Mouse (Mus musculus) kidney, embryonic 14.5 days (tissue): ENCODE measurements around the gene Nudcd2. TPM values are rescaled to one million over a fixed set of nuclear protein-coding genes. Genes with fewer than 3 reads are reported as not detected.
A peak's percentile ranks its signal among the peaks of the same experiment; 100 is the strongest.
"Not testable (repeated sequence)": the region's sequence is repeated elsewhere in the genome, so short reads cannot be mapped to it uniquely, and the experiment has no call there.

Source experiments
- ATAC-seq: fragments of 200-750 bp; cut with Nextera tagmentation; 2 replicates; pipeline ENCODE4 v1.8.0; 2017; ENCODE audit warnings: moderate number of reproducible peaks, mild to moderate bottlenecking, moderate TSS enrichment, moderate library complexity; ENCODE audit not compliant: low FRiP score, low TSS enrichment
- H3K27ac ChIP-seq: fragments of 300-500 bp; sonication (generic); 2 replicates; pipeline ENCODE4 v1.5.1; 2014; ENCODE audit warnings: low read depth, mild to moderate bottlenecking, low read length, moderate library complexity, mixed read lengths
- H3K27me3 ChIP-seq: fragments of 300-500 bp; sonication (generic); 2 replicates; pipeline ENCODE4 v1.6.1; 2014; ENCODE audit warnings: mild to moderate bottlenecking, low read length; ENCODE audit not compliant: control insufficient read depth, insufficient read depth
- H3K36me3 ChIP-seq: fragments of 300-500 bp; sonication (generic); 2 replicates; pipeline ENCODE4 v1.6.1; 2014; ENCODE audit warnings: low read length, mixed read lengths; ENCODE audit not compliant: control insufficient read depth, insufficient read depth
- H3K4me1 ChIP-seq: fragments of 300-500 bp; sonication (generic); 2 replicates; pipeline ENCODE4 v1.6.1; 2014; ENCODE audit warnings: low read length, mixed read lengths; ENCODE audit not compliant: control insufficient read depth, insufficient read depth
- H3K4me2 ChIP-seq: fragments of 300-500 bp; sonication (generic); replicated peaks from 2 replicates; pipeline ENCODE4 v1.6.1; 2014; ENCODE audit warnings: low read depth, mild to moderate bottlenecking, low read length
- H3K4me3 ChIP-seq: fragments of 300-500 bp; sonication (generic); 2 replicates; pipeline ENCODE4 v1.5.1; 2014; ENCODE audit warnings: mild to moderate bottlenecking, low read length
- H3K9ac ChIP-seq: fragments of 300-500 bp; sonication (generic); 2 replicates; pipeline ENCODE4 v1.6.1; 2014; ENCODE audit warnings: low read depth, mild to moderate bottlenecking, low read length, moderate library complexity
- H3K9me3 ChIP-seq: fragments of 300-500 bp; sonication (generic); 2 replicates; pipeline ENCODE4 v1.6.1; 2016; ENCODE audit warnings: low read length; ENCODE audit not compliant: control insufficient read depth
- WGBS: fragments of 180-500 bp; shearing (Covaris S2); extraction: QIAGEN DNeasy Blood & Tissue Kit; methylation state at CpG from one replicate; pipeline ENCODE4 v1.1.7; 2014; 5-methylcytosine and 5-hydroxymethylcytosine counted together
- polyA plus RNA-seq: library from polyadenylated mRNA; unstranded; fragments of >200 nt; fragmentation: Nextera tagmentation; extraction: Ambion mirVana; gene quantifications from 2 replicates; pipeline ENCODE4 v1.2.1, GENCODE M21; 2014

Gene Nudcd2
- polyA plus RNA-seq, 1 experiment from 2014 or later, result 204 TPM

DNA sequence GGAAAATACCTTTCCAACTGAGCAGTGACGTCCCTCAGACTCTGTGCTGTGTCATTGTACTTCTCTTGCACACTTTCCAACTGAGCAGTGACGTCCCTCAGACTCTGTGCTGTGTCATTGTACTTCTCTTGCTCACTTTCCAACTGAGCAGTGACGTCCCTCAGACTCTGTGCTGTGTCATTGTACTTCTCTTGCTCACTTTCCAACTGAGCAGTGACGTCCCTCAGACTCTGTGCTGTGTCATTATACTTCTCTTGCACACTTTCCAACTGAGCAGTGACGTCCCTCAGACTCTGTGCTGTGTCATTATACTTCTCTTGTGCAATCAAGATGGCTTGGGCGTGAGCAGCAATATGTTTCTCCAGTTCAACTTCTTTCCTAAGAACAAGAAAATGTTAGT lies 23.6 kb upstream of the Nudcd2 start:
- WGBS, result 93% methylated on average over 6 of the region's 6 CpGs
- not testable (repeated sequence) for H3K27me3 ChIP-seq, H3K27ac ChIP-seq, ATAC-seq, H3K4me3 ChIP-seq, H3K4me2 ChIP-seq, H3K9ac ChIP-seq, H3K9me3 ChIP-seq, H3K4me1 ChIP-seq
- peaks cover 83% of the 10 kb centered on the region for H3K36me3 ChIP-seq

DNA sequence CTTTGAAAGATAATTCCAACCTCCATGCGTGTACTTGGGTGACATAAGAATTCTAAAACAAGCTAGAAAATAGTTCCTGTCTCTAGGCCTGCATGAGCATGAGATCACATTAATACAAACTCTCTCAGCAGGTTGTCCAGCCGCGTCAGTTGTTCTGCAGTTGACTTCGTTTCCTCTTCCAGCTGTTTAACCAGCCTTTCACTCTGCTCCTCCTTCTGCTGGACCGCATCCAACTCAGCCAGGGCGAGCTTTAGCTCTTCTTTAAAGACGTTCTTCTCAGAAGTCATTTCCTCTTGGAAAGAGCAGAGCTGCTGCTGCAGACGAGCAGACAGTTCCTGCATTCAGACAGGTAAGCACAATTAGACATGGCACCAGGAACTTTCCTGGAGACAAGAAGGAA lies 19.6 kb upstream of the Nudcd2 start:
- H3K27ac ChIP-seq, result no peak overlapping the region
- no peak overlapping the region for H3K4me2 ChIP-seq
- ATAC-seq, result no peak
- 85% methylated on average over 8 of the region's 8 CpGs for WGBS
- H3K4me1 ChIP-seq, result no peaks in the 10 kb centered on the region
- H3K4me3 ChIP-seq, result no peak overlapping the region
- peaks cover 86% of the 10 kb centered on the region for H3K36me3 ChIP-seq
- no peak overlapping the region for H3K9ac ChIP-seq
- H3K27me3 ChIP-seq, result no peaks in the 10 kb centered on the region
- no peaks in the 10 kb centered on the region for H3K9me3 ChIP-seq

DNA sequence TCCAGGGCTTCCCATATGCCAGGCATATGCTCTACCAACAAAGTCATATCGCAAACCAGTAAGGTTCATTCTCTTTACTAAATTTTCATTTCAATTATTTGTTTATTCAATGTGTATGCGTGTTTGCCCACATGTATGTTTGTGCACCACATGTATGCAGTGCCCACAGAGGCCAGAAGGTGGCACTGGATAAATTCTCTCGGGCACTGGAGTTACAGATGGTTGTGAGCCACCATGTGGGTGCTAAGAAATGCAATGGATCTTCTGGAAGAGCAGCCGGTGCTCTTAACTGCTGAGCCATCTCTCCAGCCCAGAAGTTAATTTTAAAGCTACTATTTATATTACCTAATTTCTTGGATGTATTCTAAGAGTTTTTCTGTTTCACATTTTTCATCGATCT lies 17.9 kb upstream of the Nudcd2 start:
- 94% methylated on average over 5 of the region's 5 CpGs for WGBS
- no peaks in the 10 kb centered on the region for H3K4me1 ChIP-seq
- no peak overlapping the region for H3K9ac ChIP-seq
- H3K27ac ChIP-seq, result no peak overlapping the region
- no peak overlapping the region for H3K4me3 ChIP-seq
- no peaks in the 10 kb centered on the region for H3K9me3 ChIP-seq
- ATAC-seq, result no peak
- peaks cover 84% of the 10 kb centered on the region for H3K36me3 ChIP-seq
- no peak overlapping the region for H3K4me2 ChIP-seq
- H3K27me3 ChIP-seq, result no peaks in the 10 kb centered on the region

DNA sequence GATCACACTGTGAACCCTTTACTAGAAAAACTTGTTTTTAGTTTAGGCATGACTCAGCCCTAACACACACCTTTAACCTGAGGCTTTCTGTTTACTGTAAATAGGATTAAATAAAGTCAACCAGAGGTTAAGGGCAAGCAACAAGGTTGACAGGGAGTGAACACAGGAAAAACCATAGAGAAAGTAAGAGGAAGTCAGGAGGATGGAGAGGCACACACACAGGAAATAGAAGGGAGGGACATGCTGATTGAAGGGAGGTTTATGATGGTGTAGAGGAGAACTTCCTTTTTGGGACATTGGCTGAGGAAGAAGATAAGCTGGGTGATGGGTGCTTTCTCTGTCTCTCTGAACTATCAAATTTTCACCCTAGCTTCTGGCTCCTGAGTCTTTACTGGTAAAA lies 15.1 kb upstream of the Nudcd2 start:
- Histone ChIP-seq H3K9me3 (no peaks in the 10 kb centered on the region), H3K4me2 (no peak overlapping the region), H3K27me3 (no peaks in the 10 kb centered on the region), H3K9ac (no peak overlapping the region), H3K36me3 (peaks cover 91% of the 10 kb centered on the region), H3K27ac (no peak overlapping the region), H3K4me3 (no peak overlapping the region), H3K4me1 (no peaks in the 10 kb centered on the region)
- no peak for ATAC-seq

DNA sequence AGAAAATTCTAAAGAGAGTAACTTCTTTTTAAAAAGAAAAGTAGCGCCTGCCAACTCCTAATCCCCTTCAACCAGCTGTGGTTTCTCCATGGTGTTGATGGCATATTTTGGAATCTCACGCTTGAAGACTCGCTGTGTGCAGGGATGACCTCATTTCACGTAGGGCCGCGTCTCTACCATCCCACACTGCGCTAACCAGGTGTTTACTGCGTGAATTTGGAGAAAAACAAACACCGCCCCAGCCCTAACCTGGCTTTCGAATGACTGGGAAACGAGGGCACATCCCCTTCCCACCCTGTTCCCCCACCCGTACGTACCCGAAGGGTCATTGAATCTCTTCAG lies 499 bp upstream of the Nudcd2 start:
- WGBS, result 1% methylated on average over 14 of the region's 14 CpGs
- ATAC-seq, result no peak

DNA sequence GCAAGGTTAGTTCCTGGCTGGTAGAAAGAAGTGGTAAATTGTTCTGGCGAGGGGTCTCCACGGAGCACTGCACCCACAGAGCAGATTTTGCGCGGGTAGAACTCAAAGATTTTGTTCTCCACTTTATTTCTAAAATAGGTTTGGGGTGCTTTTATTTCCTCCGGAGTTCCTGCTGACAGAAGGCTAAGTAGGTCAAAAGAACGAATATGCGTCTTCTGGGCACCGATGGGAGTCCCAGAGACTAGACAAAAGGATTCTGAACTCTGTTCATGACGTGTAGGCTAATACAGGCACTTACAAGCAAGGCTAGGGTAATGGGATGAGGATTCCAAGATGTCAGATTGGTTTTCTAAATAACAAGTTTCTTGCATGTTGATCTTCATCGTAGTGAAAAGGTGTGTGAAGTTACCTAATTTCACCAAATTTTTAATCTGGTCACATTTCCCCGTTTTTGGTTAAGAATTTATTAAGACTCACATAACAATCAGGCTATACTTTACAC lies 835 bp downstream of the Nudcd2 start:
- 6% methylated on average over 11 of the region's 11 CpGs for WGBS
- H3K27ac ChIP-seq, result peak overlapping the region; percentile 79; the same call in 1 of the 2 replicates
- H3K9me3 ChIP-seq, result no peaks in the 10 kb centered on the region
- peaks cover 30% of the 10 kb centered on the region for H3K36me3 ChIP-seq
- ATAC-seq, result 0 out of 2 replicates have a peak, but pooled peaks have one; percentile 5
- peak overlapping the region; percentile 94 for H3K4me3 ChIP-seq
- no peaks in the 10 kb centered on the region for H3K27me3 ChIP-seq
- peak overlapping the region; percentile 96 for H3K9ac ChIP-seq
- H3K4me1 ChIP-seq, result peaks cover 14% of the 10 kb centered on the region; the same call in 1 of the 2 replicates
- peak overlapping the region; percentile 73 for H3K4me2 ChIP-seq

More for the DNA sequence above, 499 bp upstream of the Nudcd2 start:
- Histone ChIP-seq H3K4me1 (peaks cover 14% of the 10 kb centered on the region; the same call in 1 of the 2 replicates), H3K9me3 (no peaks in the 10 kb centered on the region), H3K27me3 (no peaks in the 10 kb centered on the region), H3K36me3 (peaks cover 31% of the 10 kb centered on the region), H3K27ac (no peak overlapping the region), H3K9ac (peak overlapping the region; percentile 68), H3K4me3 (peak overlapping the region; percentile 94), H3K4me2 (peak overlapping the region; percentile 74)

DNA sequence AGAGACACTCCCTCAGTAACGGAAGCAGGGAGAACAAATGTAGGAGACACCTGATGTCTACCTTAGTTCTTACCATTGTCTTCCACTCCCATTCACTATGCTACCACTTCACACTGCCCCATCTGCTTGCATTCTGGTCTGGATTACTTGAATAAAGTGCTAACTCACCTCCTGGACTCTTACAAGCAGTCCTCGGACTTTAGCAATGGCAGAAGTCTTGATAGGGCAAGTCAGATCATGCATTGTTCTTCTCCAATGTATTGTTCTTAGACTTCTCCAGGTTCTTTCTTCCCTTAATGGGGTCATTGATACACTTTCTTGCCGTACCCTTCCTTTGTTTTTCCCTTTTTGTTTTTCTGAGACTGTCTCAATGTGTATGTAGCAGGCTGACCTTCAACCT lies 3.9 kb downstream of the Nudcd2 start:
- H3K9ac ChIP-seq, result no peak overlapping the region
- H3K36me3 ChIP-seq, result peaks cover 47% of the 10 kb centered on the region
- 88% methylated on average over 3 of the region's 3 CpGs for WGBS
- no peaks in the 10 kb centered on the region for H3K27me3 ChIP-seq
- H3K4me3 ChIP-seq, result no peak overlapping the region
- no peak overlapping the region for H3K27ac ChIP-seq
- no peak overlapping the region for H3K4me2 ChIP-seq
- H3K9me3 ChIP-seq, result no peaks in the 10 kb centered on the region
- peaks cover 10% of the 10 kb centered on the region; the same call in 1 of the 2 replicates for H3K4me1 ChIP-seq
- ATAC-seq, result no peak

DNA sequence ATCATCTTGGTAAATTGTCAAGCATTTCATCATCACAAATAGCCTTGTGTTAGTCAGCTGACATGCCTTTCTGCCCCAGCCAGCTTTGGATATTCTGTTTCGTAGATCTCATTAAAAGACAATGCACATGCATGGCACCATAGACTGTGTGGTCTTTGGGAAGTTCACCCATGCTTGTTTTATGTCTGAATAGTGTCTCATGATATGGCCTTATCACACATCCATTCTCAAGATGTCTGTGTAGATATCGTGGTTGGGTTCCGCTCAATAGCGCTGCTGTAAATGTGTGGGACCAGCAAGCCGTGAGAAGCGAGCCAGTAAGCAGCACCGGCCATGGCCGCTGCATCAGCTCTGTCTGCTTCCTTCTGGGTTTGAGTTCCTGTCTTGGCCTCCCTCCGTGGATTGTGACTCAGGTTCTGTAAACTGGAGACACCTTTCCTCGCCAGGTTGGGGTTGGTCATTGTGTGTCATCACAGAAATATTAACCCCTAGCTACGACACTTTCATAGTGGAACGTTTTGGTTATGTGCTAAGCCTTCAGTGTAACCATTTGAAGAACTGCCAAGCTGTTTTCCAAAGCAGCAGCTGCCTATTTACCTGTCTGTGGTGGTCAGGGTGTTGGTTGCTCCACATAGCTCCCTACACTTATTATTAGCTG lies 8.3 kb downstream of the Nudcd2 start:
- Histone ChIP-seq H3K9ac (no peak overlapping the region), H3K27ac (no peak overlapping the region), H3K4me1 (no peaks in the 10 kb centered on the region), H3K4me3 (no peak overlapping the region), H3K4me2 (no peak overlapping the region), H3K9me3 (no peaks in the 10 kb centered on the region), H3K27me3 (no peaks in the 10 kb centered on the region), H3K36me3 (peaks cover 39% of the 10 kb centered on the region)
- ATAC-seq, result no peak
- 88% methylated on average over 12 of the region's 12 CpGs for WGBS

DNA sequence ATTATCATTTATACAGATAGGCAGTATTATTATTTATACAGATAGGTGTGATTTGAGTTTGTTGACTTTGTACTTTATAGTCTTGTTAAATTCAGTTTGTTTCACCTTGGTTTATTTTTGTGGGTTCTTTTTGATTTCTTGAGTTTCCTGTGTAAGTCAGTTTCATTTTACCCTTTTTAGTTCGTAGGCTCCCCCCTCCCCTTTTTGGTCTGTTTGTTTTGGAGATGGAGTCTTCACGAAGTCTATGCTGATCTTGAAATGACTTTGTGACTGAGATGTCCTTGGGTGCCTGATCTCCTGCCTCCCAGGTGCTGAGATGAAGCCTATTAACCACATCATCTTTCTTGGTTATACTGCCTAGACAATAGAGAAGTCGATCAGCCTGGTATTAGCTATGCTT lies 10.9 kb downstream of the Nudcd2 start:
- no peaks in the 10 kb centered on the region for H3K27me3 ChIP-seq
- no peak overlapping the region for H3K4me2 ChIP-seq
- ATAC-seq, result no peak
- no peak overlapping the region for H3K4me3 ChIP-seq
- H3K9ac ChIP-seq, result no peak overlapping the region
- H3K36me3 ChIP-seq, result peaks cover 17% of the 10 kb centered on the region; the same call in 1 of the 2 replicates
- no peaks in the 10 kb centered on the region for H3K9me3 ChIP-seq
- 85% methylated on average over 3 of the region's 3 CpGs for WGBS
- H3K4me1 ChIP-seq, result no peaks in the 10 kb centered on the region
- H3K27ac ChIP-seq, result no peak overlapping the region
